Mouse (Mus musculus): ENCODE measurements around the gene Gbf1. TPM values are rescaled to one million over a fixed set of nuclear protein-coding genes. Genes with fewer than 3 reads are reported as not detected.

Gene Gbf1
- polyA plus RNA-seq, 1 experiment, result 51.5 TPM

DNA sequence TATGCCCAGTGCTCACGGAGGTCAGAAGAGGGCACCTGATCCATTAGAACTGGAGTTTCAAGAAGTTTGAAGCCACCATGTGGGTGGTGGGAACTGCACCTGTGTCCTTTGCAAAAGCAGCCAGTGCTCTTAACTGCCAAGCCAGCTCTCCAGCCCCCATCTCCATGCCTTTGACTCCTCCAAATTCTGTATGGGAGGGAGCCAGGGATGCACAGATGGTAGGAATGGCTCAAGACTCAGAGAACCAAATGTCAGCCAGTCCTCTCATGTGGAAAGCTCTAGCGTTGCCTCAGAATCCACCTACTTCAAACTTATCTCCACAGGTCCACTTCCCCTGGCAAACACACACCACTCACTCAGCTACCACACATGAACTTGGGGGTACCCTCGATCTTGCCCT lies 181.6 kb downstream of the Gbf1 start:
- H3K4me3 ChIP-seq (ENCODE audit: low read depth, low read length), result no peak overlapping the region
- no peaks in the 10 kb centered on the region for H3K4me1 ChIP-seq (ENCODE audit: control insufficient read depth, insufficient read depth, low read length)
- no peak overlapping the region for H3K9ac ChIP-seq (ENCODE audit: low read depth, poor library complexity, severe bottlenecking)
- H3K27ac ChIP-seq (ENCODE audit: insufficient read depth, low read length), result no peak overlapping the region
- H3K27me3 ChIP-seq (ENCODE audit: control insufficient read depth, insufficient read depth, low read length, poor library complexity, severe bottlenecking), result no peaks in the 10 kb centered on the region
- H3K9me3 ChIP-seq (replicated peaks; ENCODE audit: control insufficient read depth, insufficient read depth, low read length, poor library complexity, severe bottlenecking), result no peaks in the 10 kb centered on the region
- no peak for TF ChIP-seq CTCF (IDR thresholded peaks at IDR 0.05; ENCODE audit: low read depth, low read length)
- no peak for TF ChIP-seq EP300 (IDR thresholded peaks at IDR 0.05; ENCODE audit: insufficient read depth, low read depth, low read length)
- TF ChIP-seq POLR2A (IDR thresholded peaks at IDR 0.05; ENCODE audit: insufficient read depth, low read length), result no peak
- H3K36me3 ChIP-seq (ENCODE audit: control insufficient read depth, insufficient read depth, low read length, poor library complexity, severe bottlenecking), result no peaks in the 10 kb centered on the region; the same call in 1 of the 2 replicates

Other genes starting within 250 kb of the Gbf1 start
- 17.1 and 18.6 TPM in 2 replicates for gene Armh3, start 154.0 kb upstream of the Gbf1 start, polyA plus RNA-seq (2011; ENCODE audit: insufficient read depth, insufficient read length, low read depth, missing spikeins)
- 3.1 and 3.3 TPM in 2 replicates for gene Hps6, start 149.0 kb upstream of the Gbf1 start, polyA plus RNA-seq (2011; ENCODE audit: insufficient read depth, insufficient read length, low read depth, missing spikeins)
- 114 and 141 TPM in 2 replicates for gene Pprc1, start 107.6 kb upstream of the Gbf1 start, polyA plus RNA-seq (2011; ENCODE audit: insufficient read depth, insufficient read length, low read depth, missing spikeins)
- 146 and 155 TPM in 2 replicates for gene Ldb1, start 107.3 kb upstream of the Gbf1 start, polyA plus RNA-seq (2011; ENCODE audit: insufficient read depth, insufficient read length, low read depth, missing spikeins)
- 157 and 164 TPM in 2 replicates for gene Nolc1, start 76.6 kb upstream of the Gbf1 start, polyA plus RNA-seq (2011; ENCODE audit: insufficient read depth, insufficient read length, low read depth, missing spikeins)
- gene Elovl3, start 20.6 kb upstream of the Gbf1 start, polyA plus RNA-seq (2011; ENCODE audit: insufficient read depth, insufficient read length, low read depth, missing spikeins), result not detected in 2 replicates
- gene Pitx3, start 4.2 kb upstream of the Gbf1 start, polyA plus RNA-seq (2011; ENCODE audit: insufficient read depth, insufficient read length, low read depth, missing spikeins), result not detected in 2 replicates
- 17.7 and 20.4 TPM in 2 replicates for gene Nfkb2, start 151.8 kb downstream of the Gbf1 start, polyA plus RNA-seq (2011; ENCODE audit: insufficient read depth, insufficient read length, low read depth, missing spikeins)
- gene Psd, start 174.6 kb downstream of the Gbf1 start, polyA plus RNA-seq (2011; ENCODE audit: insufficient read depth, insufficient read length, low read depth, missing spikeins), result 1.4 and 2.0 TPM in 2 replicates
- 1.1 TPM in 2 replicates for gene Fbxl15, start 175.7 kb downstream of the Gbf1 start, polyA plus RNA-seq (2011; ENCODE audit: insufficient read depth, insufficient read length, low read depth, missing spikeins)
- gene Cuedc2, start 186.2 kb downstream of the Gbf1 start, polyA plus RNA-seq (2011; ENCODE audit: insufficient read depth, insufficient read length, low read depth, missing spikeins), result 65.5 and 78.3 TPM in 2 replicates
- 47.5 and 51.2 TPM in 2 replicates for gene Mfsd13a, start 188.6 kb downstream of the Gbf1 start, polyA plus RNA-seq (2011; ENCODE audit: insufficient read depth, insufficient read length, low read depth, missing spikeins)
- gene 2310034G01Rik, start 197.8 kb downstream of the Gbf1 start, polyA plus RNA-seq (2011; ENCODE audit: insufficient read depth, insufficient read length, low read depth, missing spikeins), result 0.43 TPM in 1 of 2 replicates, not detected in the other
- 75.3 and 92.8 TPM in 2 replicates for gene Actr1a, start 243.2 kb downstream of the Gbf1 start, polyA plus RNA-seq (2011; ENCODE audit: insufficient read depth, insufficient read length, low read depth, missing spikeins)
- gene Sufu, start 244.4 kb downstream of the Gbf1 start, polyA plus RNA-seq (2011; ENCODE audit: insufficient read depth, insufficient read length, low read depth, missing spikeins), result 16.0 and 16.7 TPM in 2 replicates

Measured in ES-Bruce4 (cell line).